Mouse (Mus musculus) embryonic fibroblast, embryonic 13.5 days (primary cell): ENCODE measurements around the gene Mindy4b-ps.

Experiments used
- CTCF ChIP-seq: IDR thresholded peaks from 2 replicates; pipeline ENCODE4 v1.5.1; 2011; ENCODE audit warnings: mild to moderate bottlenecking, control low read depth, low read length, moderate library complexity, borderline replicate concordance; ENCODE audit not compliant: insufficient read depth
- POLR2A ChIP-seq: IDR thresholded peaks from 2 replicates; pipeline ENCODE4 v1.6.1; 2011; ENCODE audit warnings: low read depth, mild to moderate bottlenecking, control low read depth, low read length, moderate library complexity

- TF ChIP-seq POLR2A (no peak), CTCF (no peak)
These were observed 38.4 kb downstream of the Mindy4b-ps start for GRCm38 (mm10) chr3:58783602-58784218.
